Mouse (Mus musculus) embryonic fibroblast, embryonic 13.5 days (primary cell): ENCODE data around the gene Olfr1282.

Source experiments
- CTCF ChIP-seq: IDR thresholded peaks from 2 replicates; pipeline ENCODE4 v1.5.1; 2011; ENCODE audit warnings: mild to moderate bottlenecking, control low read depth, low read length, moderate library complexity, borderline replicate concordance; ENCODE audit not compliant: insufficient read depth
- POLR2A ChIP-seq: IDR thresholded peaks from 2 replicates; pipeline ENCODE4 v1.6.1; 2011; ENCODE audit warnings: low read depth, mild to moderate bottlenecking, control low read depth, low read length, moderate library complexity

DNA sequence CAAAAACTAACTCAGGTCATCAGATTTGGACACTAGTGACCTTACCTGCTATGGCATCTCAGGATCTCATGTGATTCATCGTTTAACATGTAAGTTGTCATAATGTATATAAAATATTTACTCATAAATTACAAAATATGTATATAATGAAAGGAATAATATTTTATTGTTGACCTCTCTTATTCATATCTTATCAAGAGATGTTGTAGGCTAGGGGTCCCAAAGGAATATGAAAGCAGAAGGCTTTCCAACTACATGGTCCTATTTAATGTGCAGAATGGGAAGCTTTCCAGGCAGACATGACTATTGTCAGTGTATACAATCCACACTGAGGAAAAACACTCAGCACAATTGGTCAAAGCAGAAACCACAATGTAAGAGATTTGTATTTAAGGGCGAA is 30.6 kb upstream of the Olfr1282 start, which contains the start of gene Olfr1283:
- TF ChIP-seq CTCF, result no peak
- no peak for TF ChIP-seq POLR2A
